Mouse (Mus musculus): ENCODE measurements at regions not wholly inside any gene's neighbourhood (a gene's known extent, or its start where the extent isn't known, plus 50 kb on each side); places are given as distances from the start of the nearest gene placed in this dataset.

DNA sequence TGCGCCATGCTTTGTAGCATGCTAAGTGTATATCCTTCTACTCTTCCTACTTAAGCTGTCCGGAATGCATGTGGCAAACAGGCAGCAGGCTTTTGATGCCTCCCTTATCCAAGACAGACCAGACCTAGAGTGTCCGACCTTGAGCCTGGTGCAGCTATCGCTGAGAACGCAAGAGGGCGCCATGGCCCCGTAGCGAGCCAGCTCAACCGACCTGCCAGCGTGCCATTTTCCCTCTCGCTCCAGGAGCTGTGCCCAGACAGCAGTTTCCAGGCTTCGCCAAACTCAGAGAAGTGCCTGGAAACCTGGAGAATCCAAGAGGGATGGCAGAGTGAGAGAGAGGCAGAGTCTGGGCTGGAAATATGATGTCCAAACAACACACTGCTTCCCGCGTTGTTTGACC is 155.8 kb upstream of the Gm12830 start:
- TF ChIP-seq POLR2A (IDR thresholded peaks at IDR 0.05; ENCODE audit: low read depth, low read length) = no peak
- peak; percentile 99 for TF ChIP-seq CTCF (IDR thresholded peaks at IDR 0.05; ENCODE audit: borderline replicate concordance, insufficient read depth, low read length)
- Histone ChIP-seq H3K4me1 (ENCODE audit: control insufficient read depth, insufficient read depth, low read length) (no peaks in the 10 kb centered on the region), H3K4me3 (ENCODE audit: insufficient read depth, low read length) (no peak overlapping the region), H3K27ac (ENCODE audit: insufficient read depth, low read length) (no peak overlapping the region)

DNA sequence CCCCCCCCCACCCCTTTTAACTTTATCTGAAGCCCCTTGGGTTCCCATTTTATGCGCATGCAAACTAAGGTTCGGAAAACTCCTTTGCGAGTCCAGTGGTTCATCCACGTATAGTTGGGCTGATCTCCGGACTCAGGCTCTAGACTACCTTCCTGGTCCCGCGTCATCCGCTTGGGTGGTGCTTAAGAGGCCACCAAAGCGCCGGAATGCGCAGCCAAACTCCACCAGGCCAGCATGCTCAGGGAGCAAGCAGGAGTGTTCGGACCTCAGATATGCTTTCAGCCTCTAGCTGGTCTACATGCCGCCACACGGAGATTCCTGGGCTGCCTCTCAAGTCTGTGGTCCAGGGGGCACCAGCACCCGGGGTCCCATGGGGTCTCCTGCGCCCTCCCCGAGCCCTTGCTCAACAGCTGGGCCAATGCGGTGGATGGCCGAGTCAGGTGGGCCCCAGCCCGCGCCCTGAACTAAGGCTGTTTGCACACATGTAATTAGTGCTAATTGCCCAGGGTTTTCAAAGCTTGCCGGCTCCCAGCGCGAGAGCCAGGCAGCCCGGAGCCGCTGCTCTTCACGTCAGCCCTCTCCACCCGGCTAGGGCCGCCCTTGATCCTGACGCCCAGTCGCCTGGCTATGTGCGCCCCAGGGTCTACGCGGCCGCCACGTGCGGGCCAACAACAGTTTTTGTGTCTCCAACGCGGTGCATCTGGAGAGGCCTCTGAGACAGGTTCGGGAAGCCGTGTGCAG is 155.1 kb upstream of the Gm12830 start:
- Histone ChIP-seq H3K4me3 (ENCODE audit: insufficient read depth, low read length) (no peak overlapping the region), H3K4me1 (ENCODE audit: control insufficient read depth, insufficient read depth, low read length) (no peaks in the 10 kb centered on the region), H3K27ac (ENCODE audit: insufficient read depth, low read length) (no peak overlapping the region)
- TF ChIP-seq POLR2A (IDR thresholded peaks at IDR 0.05; ENCODE audit: low read depth, low read length) (no peak), CTCF (IDR thresholded peaks at IDR 0.05; ENCODE audit: borderline replicate concordance, insufficient read depth, low read length) (no peak)

DNA sequence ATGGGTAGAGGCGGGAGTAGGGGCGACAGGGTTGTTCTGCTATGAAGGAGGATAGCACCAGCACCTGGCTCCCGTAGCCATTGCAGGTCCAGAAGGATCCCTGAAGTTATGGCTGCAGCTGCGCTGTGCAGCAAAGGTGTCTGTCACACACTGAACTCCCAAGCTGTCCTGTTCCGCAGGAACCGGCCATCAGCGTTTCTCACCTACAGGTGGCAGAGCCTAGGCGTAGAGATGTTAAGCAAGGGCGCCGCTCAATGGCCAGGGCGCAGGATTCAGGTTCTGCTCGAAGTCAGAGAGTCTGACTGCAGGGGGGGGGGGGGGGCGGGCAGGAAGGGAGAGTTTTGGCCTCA is 154.6 kb upstream of the Gm12830 start:
- Histone ChIP-seq H3K27ac (ENCODE audit: insufficient read depth, low read length) (no peak overlapping the region), H3K4me3 (ENCODE audit: insufficient read depth, low read length) (no peak overlapping the region), H3K4me1 (ENCODE audit: control insufficient read depth, insufficient read depth, low read length) (no peaks in the 10 kb centered on the region)
- TF ChIP-seq CTCF (IDR thresholded peaks at IDR 0.05; ENCODE audit: borderline replicate concordance, insufficient read depth, low read length) = no peak
- TF ChIP-seq POLR2A (IDR thresholded peaks at IDR 0.05; ENCODE audit: low read depth, low read length) = no peak

DNA sequence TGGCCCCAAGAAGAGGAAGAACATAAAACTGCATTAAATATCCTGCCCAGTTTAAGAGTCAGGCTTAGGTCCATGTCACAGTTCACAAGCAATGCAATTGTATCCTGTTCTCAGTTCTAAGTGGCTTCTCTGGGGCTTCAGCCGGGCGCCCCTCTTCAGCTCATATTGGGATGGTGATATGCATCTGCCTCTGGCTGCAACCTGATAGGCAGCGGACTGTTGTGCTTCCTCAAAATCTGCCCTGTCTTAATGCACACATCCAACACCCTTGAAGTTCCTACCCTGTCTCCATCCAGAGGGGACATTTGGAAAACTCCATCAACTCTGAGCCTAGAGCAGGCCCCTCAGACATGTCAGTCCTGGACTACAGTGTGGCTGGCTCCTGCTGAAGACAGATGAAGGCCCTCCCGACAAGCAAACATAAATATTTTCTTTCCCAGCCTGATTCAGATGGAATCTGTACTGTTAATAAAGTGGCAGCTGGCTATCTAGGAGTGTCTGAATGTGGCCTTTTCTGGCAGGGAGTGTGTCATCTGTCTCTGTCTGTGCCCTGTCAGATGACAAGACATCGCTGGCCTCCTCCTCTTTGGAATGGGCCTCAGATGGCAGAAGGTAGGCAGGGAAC is 149.3 kb upstream of the Gm12830 start:
- Histone ChIP-seq H3K4me1 (ENCODE audit: control insufficient read depth, insufficient read depth, low read length) (no peaks in the 10 kb centered on the region), H3K4me3 (ENCODE audit: insufficient read depth, low read length) (no peak overlapping the region), H3K27ac (ENCODE audit: insufficient read depth, low read length) (no peak overlapping the region)
- no peak for TF ChIP-seq POLR2A (IDR thresholded peaks at IDR 0.05; ENCODE audit: low read depth, low read length)
- no peak for TF ChIP-seq CTCF (IDR thresholded peaks at IDR 0.05; ENCODE audit: borderline replicate concordance, insufficient read depth, low read length)

DNA sequence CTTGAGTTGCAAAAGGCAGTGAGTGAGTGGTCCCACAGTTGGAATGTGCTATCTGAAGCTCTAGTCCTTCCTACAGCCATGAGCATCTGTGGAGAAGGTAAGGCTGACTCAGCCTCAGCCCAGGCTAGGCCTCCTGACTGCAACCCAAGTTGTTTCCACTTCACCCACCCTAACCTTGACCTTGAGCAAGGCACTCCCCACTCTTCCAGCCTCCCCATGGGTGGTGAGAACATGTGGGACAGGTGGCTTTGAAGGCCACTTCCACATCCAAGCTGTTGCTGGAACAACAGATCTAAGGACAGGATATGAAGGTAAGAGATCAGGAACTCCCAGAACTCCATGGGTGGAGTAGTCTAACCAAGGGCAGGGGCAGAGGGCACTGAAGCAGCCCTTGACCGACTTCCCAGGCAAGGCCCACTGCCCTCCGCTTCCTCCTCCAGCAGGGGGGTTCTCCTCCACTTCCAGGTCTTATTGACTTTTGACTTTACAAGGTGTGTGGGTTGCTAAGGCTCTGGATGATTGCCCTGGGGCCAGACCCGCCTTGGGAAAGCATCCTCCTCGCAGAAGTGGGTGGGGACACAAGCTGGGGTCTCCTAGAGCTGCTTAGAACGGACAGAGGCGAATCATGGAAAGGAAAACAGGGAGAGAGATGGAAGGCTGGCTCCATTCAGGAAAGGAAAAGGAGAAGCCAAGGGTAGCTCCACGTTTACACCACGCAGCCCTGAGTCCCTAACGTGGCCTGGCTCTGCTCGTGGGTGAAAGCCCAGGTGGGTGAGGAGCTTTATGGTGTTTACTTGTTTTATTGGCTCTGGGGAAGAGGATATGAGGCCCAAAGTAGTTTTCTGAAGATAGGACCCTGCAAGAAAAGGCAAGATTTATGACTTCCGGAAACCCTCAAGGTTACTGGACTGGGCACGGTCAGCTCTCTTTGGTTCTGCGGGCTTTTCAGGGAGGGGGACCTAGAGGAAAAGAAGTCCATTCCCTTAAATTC is 144.3 kb upstream of the Gm12830 start:
- no peak overlapping the region for H3K27ac ChIP-seq (ENCODE audit: insufficient read depth, low read length)
- no peaks in the 10 kb centered on the region for H3K4me1 ChIP-seq (ENCODE audit: control insufficient read depth, insufficient read depth, low read length)
- H3K4me3 ChIP-seq (ENCODE audit: insufficient read depth, low read length) = no peak overlapping the region
- TF ChIP-seq POLR2A (IDR thresholded peaks at IDR 0.05; ENCODE audit: low read depth, low read length) (no peak), CTCF (IDR thresholded peaks at IDR 0.05; ENCODE audit: borderline replicate concordance, insufficient read depth, low read length) (no peak)

DNA sequence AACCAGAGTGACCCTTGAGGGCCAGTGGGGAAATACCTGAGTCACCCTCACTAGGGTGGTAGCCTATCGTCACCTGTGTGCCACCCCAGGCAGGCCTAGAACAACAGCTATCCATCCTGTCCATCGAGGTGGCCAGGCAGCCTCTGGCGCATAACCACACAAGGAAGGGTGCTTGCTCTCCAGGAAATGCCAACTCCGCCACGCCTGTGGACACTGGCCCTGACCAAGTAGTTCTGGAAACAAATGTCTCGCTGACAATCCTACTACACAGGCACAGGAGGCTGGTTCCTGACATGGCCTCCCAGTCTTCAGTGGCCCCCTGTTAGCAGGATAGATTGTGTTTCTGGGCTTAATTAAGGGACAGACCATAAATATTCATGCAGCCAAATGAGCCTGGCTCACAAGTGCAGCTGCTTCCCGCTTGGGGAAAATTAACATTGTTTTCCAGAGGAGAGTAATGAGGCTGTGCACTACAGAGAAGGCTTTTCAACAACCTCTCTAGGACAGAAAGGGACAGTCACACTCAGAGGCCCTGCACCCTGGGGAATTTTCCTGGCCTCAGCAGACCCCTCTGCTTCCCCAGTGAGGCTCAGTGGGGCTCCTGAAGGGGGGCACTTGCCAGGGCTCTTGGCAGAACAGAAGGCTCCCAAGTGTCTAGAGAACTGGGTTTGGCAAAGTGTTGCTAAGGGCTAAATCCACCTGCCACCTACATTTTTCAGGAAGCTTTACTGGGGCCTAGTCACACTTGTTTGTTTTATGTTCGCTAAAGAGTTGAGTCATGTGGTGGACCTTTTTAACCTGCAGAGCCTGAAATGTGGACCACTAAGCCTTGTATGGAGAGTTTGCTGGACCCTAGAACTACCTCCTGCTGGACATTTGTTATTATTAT is 143.2 kb upstream of the Gm12830 start:
- Histone ChIP-seq H3K4me3 (ENCODE audit: insufficient read depth, low read length) (no peak overlapping the region), H3K4me1 (ENCODE audit: control insufficient read depth, insufficient read depth, low read length) (no peaks in the 10 kb centered on the region), H3K27ac (ENCODE audit: insufficient read depth, low read length) (no peak overlapping the region)
- TF ChIP-seq CTCF (IDR thresholded peaks at IDR 0.05; ENCODE audit: borderline replicate concordance, insufficient read depth, low read length) (no peak), POLR2A (IDR thresholded peaks at IDR 0.05; ENCODE audit: low read depth, low read length) (no peak)

DNA sequence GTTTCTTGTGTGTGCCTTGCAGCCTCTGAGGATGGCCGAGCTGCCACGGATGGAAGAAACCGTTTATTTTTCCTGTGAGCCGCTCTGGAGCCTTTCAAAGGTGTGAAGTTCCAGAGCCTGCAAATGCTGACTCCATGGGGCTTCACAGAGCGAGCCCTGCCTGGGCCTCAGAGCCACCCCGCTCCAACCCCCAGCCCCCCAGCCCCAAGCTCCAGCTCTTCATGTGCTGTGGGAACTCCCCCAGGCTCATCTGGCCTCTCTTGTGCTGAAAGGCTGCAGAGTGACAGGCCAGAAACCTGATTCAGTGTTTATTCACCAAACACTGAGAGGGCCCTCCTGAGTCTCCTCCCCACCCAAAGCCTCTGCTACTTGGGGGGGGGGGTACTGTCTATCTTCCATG is 141.2 kb upstream of the Gm12830 start:
- H3K27ac ChIP-seq (ENCODE audit: insufficient read depth, low read length) = no peak overlapping the region
- no peak overlapping the region for H3K4me3 ChIP-seq (ENCODE audit: insufficient read depth, low read length)
- no peaks in the 10 kb centered on the region for H3K4me1 ChIP-seq (ENCODE audit: control insufficient read depth, insufficient read depth, low read length)
- TF ChIP-seq CTCF (IDR thresholded peaks at IDR 0.05; ENCODE audit: borderline replicate concordance, insufficient read depth, low read length) = no peak

DNA sequence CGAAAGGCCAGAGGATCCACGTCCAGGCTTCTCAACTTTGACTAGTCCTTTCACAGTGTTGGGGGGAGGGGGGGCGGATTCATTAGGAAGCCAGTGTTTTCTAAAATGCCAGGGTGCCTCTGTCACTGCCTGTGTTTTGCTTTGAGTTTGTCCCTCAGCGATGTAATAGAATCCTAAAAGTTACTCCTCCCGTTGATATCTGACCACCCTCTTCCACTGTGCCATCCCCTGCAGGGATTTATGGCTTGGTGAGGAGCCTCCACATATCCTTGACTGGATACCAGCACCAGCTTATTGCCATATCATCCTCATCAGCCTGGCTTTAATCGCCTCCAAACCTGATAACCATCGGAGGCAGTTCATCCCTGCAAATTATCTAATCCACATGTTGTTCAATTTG is 138.6 kb upstream of the Gm12830 start:
- no peak overlapping the region for H3K27ac ChIP-seq (ENCODE audit: insufficient read depth, low read length)
- no peaks in the 10 kb centered on the region for H3K4me1 ChIP-seq (ENCODE audit: control insufficient read depth, insufficient read depth, low read length)
- H3K4me3 ChIP-seq (ENCODE audit: insufficient read depth, low read length) = no peak overlapping the region
- TF ChIP-seq POLR2A (IDR thresholded peaks at IDR 0.05; ENCODE audit: low read depth, low read length) = no peak

DNA sequence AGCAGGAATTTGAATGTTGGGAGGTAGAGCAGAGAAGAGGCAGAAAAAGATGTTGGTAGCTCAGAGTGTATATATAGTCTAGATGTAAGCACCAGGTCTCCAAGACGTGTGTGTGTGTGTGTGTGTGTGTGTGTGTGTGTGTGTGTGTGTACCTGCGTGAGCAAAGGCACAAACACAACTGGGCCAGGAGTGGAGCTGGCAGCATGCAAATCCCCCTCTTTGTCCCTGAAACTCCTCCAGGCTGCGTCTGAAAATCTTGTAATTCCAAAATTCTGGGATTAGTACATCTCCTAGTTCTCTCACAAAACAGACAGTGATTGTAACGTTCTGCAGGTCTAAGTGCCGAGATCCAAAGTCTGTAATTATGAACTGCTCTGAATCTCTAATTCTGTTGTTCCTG is 137.8 kb upstream of the Gm12830 start:
- Histone ChIP-seq H3K4me3 (ENCODE audit: insufficient read depth, low read length) (no peak overlapping the region), H3K4me1 (ENCODE audit: control insufficient read depth, insufficient read depth, low read length) (no peaks in the 10 kb centered on the region), H3K27ac (ENCODE audit: insufficient read depth, low read length) (no peak overlapping the region)
- TF ChIP-seq CTCF (IDR thresholded peaks at IDR 0.05; ENCODE audit: borderline replicate concordance, insufficient read depth, low read length) (no peak), POLR2A (IDR thresholded peaks at IDR 0.05; ENCODE audit: low read depth, low read length) (no peak)

Data from embryonic fibroblast, embryonic 13.5 days (primary cell).